In genomic region chrX:21651508-21652297, GRCm38 (mm10) we compare ENCODE assay signal across 17 mouse cellular contexts.
DNase-seq lines count a peak whose midpoint lies in the region; ATAC-seq and TF ChIP-seq lines count a peak whose summit lies in the region.
"Had no signal": no experiment of that assay in that cellular context is flagged by ENCODE, and none has a peak within 500 bp of the region (broad histone marks: within the 10 kb centered on the region; RNA-seq: fewer than 3 reads in every experiment).

No protein-coding gene starts in this region.

- no peak for TF ChIP-seq POLR2A in lung, adult 2 months (IDR thresholded peaks at IDR 0.05; ENCODE audit: borderline replicate concordance, extremely low read depth, low read depth, low read length)

- intact Hi-C loops in gastrocnemius, postnatal 14 days (cut with DNase I; ENCODE audit: low total_unique reads), result no loop called here

- TF ChIP-seq CTCF in lung, adult 2 months (IDR thresholded peaks at IDR 0.05; ENCODE audit: insufficient read depth, low read length), result no peak

- no peak for ATAC-seq in activated CD4-positive, CD25-positive, alpha-beta regulatory T cell, adult 4 months

- no peaks in the 10 kb centered on the region for H3K4me1 ChIP-seq in lung, adult 2 months (ENCODE audit: control insufficient read depth, insufficient read depth, low read length)
- H3K4me1 ChIP-seq: heart, embryonic 15.5 days; midbrain, embryonic 12.5 days; stomach, embryonic 15.5 days had no signal

- peak; percentile 6 for DNase-seq in adrenal gland, postnatal 14 days
- DNase-seq in adrenal gland, postnatal 36 days, result no peak
- peak; percentile 3 for DNase-seq in lung, postnatal 10 days
- no peak for DNase-seq in lung, adult 2 months
- peak; percentile 6 for DNase-seq in gastrocnemius, postnatal 14 days
- peak; percentile 46 for DNase-seq in skeletal muscle tissue, adult 2 months (ENCODE audit: low read depth, low spot score)
- no peak for DNase-seq in MN1 (ENCODE audit: low spot score)
- DNase-seq: B cell, adult 2 months; cerebellum, postnatal 25 days; kidney, postnatal 14 days; liver; lung, postnatal 14 days; thymus, postnatal 4 days had no signal

- 61% methylated on average over 7 of the region's 7 CpGs for WGBS in lung, adult 2 months

- H3K4me3 ChIP-seq in lung, adult 2 months (replicated peaks; ENCODE audit: extremely low read depth, low read depth, low read length), result no peak overlapping the region
- H3K4me3 ChIP-seq: heart, embryonic 15.5 days; midbrain, embryonic 12.5 days; stomach, embryonic 15.5 days had no signal

Comparison
In these comparisons a context has a peak if more than half of its experiments do, and no peak if none do; other contexts are left out.
1. DNase-seq: peak in adrenal gland, postnatal 14 days (single experiment), lung, postnatal 10 days (single experiment), gastrocnemius, postnatal 14 days (single experiment) and skeletal muscle tissue, adult 2 months (single experiment); none in adrenal gland, postnatal 36 days (0 of 2), lung, adult 2 months (single experiment) and MN1 (single experiment).